Mouse (Mus musculus): Measurements from ENCODE around the gene Grn.

GRCm38 (mm10) chr11:102430121-102431017 is at the start of gene Grn:
- TF ChIP-seq CTCF (IDR thresholded peaks at IDR 0.05; ENCODE audit: low read depth), result 0 out of 2 replicates have a peak, but pooled peaks have one; percentile 2
- no peak for TF ChIP-seq EP300 (IDR thresholded peaks at IDR 0.05; ENCODE audit: low read depth)
